Mouse (Mus musculus) fibroblast of lung, adult 2 months (primary cell): ENCODE data around the gene Tmtc1.

ENCODE experiments used
- DNase-seq: peaks from one replicate; pipeline ENCODE4 v3.0.0-alpha.2; 2011; ENCODE audit warnings: low read depth

The Tmtc1 gene

DNA sequence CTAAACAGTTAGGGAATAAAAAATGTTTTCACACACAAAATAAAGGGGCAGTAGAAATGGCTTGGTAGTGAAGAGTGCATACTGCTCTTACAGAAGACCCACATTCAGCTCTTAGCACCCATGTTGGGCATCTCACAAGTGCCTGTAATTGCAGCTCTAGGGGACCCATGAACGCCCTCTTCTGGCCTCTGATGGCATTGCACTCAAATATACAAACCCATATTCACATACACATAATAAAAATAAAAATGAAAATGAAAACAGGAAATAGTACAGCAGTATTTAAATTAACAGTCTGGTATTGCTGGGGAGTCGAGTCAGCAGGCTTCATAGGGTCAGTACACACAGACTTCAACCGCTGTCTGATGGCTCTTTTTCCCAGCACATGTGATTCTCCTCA, 201.9 kb downstream of the Tmtc1 start:
- DNase-seq, result no peak

DNA sequence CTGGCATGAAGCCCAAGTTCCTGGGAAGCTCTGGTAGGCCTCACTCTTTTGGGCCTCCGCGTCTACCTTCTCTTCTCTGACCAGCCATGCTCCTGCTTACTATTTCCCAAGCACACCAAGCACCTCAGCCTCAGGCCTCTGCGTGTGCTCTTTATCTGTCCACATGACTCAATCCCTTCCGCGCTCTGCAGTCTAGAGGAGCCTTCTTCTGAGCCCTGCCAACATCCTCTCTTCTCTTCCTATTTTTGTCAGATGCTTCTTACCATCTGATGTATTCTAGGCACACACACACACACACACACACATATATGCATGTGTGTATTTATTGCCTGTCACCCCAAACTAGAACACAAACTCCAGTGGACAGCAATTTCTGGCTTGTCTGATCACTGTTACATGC, 202.5 kb downstream of the Tmtc1 start:
- no peak for DNase-seq

DNA sequence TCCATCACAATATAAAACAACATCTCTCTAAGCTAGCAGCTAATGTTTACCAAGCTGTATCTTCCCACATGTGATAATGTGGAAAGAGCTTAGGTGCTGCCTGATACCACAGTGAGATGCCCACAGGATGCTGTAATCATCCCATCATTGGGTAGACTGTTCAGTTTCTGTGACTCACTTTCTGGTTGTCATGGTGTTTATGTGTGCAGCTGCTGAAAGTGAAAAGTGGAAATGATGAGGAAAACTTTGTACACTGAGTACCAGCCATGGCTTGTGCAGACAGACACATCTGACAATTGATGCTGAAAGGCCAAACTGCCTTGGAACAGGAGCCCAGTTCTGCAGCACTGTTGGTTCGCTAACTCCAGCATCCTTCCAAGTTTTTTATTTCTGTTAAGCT, 204.9 kb downstream of the Tmtc1 start:
- no peak for DNase-seq

DNA sequence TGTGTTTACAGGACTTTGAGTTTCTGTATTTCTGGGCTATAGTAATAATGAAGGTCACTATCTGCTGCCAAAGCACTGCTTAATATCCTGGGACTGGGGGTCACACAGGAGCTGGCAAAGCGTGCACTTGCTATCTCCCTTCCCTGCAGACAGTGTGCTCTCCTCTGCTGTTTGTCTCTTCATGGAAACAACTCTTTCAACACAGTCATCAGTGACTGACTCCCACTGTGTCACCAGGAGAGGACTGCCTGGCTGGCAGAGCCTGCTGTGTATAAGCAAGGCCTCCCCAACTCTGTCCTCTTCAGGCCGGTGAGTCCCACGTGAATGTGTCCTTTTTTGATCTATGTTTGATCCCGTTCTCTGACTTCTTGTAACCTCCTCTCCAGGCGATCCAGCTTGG, 206.7 kb downstream of the Tmtc1 start:
- DNase-seq, result no peak

DNA sequence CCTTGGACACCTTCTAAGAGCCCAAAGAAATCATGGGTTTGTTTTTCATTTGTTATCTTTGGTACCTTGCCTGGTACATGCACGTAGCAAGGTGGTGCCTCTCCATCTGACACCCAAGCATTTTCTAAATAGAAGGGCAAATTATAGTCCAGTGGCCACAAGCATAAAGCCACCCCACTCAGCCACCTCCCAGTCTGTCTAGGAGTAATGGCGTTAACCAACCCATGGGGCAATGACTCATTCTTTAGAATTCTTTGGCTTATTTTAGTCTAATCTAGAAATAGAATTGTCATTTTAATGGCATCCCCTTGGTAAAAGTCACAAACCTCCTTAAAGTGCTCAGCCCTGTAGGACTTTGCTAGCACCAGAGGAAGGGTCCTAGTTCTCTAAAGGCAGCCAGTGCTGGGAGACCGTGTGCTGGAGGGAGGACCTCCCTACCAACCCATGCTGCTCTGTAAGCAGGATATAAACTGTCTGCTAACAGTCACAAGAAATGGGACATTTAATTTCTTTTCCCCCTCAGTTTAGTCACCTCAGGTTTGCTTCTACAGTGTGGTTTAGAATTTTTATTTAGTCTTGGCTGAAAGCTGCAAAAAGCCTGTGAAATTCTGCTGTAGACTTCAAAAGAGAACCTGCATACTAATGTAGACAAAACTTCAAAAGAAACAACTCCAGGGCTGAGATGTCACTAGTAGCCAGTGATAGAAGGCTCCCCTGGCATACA, 209.9 kb downstream of the Tmtc1 start:
- DNase-seq, result no peak

DNA sequence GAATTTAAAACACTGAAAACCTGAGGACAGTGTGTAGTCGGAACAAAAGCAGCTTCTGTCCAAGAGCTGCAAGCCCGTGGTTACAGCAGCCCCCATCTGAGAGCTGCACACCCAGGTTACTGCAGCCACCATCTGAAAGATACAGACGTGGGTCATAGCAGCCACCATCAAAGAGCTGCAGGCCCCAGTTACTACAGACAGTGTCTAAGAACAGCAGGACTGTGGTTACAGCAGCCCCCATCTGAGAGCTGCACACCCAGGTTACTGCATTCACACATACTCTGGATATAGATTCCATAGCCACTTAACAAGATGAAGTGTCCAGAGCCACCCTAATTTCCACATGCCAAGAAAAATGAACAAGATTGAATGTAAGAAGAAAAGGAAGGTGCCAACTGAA, 216.6 kb downstream of the Tmtc1 start:
- DNase-seq, result no peak

DNA sequence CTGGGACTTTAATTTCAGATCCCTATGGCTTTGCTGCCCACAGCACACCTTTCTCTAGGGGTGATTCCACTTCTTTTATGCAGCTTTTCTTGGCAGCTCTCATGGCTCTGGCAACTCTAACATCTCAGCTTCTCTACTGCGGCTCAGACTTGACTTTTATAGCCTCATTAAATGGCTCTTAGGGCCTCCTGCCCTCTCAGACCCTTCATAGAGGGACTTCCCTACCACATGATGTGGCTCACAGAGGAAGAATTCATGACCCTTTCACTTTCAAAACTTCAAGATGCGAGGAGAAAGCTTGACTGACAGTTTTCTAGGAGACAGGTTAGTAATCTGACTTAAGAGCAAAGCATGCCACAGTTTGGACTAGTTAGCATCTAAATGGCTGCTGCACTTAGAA, 221.5 kb downstream of the Tmtc1 start:
- DNase-seq, result no peak

DNA sequence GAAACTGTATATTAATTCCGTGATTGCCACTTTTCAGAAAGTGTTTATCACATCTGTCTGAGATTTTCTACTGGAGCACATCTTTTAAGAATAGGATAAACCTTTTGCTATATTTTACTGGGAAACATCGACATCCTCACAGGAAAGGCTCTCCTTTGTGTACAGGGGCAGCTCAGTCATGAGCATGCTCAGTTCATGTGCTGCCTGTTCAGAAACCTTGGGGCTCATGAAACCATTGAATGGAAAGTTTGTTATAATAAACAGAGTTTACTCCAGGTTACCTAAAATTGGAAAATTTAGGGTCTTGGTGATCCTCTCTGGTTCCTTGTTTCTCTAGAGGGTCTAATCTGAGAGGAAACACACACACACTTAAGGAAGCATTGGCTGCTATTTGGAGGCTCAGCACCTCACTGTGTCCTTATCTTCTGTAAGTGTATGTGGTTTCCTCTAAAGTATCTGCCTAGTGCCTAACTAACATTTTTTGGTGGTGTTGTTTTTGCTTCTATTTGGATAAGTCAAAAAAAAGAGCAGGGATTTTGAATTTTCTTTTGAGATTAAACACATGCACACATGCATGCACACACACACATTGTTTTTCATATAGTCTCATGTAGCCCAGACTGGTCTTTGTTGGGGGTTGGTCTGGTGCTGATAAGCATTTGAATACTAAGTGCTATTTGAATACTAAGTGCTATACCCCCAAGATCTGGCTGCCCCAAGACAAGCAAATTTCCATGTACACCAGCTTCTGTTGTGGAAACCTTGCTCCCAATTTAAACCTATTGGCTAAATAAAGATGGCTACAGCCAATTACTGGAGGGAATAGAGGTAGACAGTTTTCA, 225.7 kb downstream of the Tmtc1 start:
- DNase-seq, result no peak

DNA sequence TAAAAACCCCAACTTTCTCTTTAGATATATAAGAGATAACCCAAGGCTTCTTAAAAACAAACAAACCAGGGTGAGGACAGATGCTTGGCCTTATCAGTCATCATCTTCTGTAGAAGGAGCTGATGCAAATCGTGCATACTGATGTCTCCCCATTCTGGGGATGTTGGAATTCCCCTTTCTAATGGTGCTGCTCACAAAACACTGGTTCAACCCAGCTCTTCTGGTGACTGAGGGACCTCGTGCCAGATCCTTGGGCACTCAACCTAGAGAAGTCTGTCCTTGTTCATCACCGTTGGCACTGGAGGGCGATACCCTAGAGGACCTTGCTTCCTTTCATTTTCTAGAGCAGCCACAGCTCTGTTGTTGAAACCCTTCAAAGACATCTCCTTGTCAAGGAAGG, 227.4 kb downstream of the Tmtc1 start:
- DNase-seq, result no peak

DNA sequence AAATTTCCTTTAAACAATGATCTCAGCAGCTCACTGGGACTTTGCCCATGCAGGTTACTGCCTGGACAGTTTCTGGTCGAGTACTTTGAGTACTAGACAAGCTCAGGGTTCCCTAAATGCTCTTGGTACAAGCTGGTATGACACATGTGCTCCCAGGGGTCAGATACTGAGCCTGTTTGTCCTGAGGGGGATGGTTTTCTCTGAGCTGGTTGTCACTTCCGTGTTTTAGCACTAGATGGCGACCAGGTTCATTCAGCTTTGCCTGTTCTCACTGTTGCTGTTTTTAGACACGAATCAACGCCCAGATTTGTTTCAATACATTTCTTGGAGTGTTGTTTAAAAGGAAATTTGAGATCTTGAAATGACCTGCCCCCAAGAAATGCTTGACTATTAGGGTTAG, 229.4 kb downstream of the Tmtc1 start:
- peak; percentile 49 for DNase-seq

DNA sequence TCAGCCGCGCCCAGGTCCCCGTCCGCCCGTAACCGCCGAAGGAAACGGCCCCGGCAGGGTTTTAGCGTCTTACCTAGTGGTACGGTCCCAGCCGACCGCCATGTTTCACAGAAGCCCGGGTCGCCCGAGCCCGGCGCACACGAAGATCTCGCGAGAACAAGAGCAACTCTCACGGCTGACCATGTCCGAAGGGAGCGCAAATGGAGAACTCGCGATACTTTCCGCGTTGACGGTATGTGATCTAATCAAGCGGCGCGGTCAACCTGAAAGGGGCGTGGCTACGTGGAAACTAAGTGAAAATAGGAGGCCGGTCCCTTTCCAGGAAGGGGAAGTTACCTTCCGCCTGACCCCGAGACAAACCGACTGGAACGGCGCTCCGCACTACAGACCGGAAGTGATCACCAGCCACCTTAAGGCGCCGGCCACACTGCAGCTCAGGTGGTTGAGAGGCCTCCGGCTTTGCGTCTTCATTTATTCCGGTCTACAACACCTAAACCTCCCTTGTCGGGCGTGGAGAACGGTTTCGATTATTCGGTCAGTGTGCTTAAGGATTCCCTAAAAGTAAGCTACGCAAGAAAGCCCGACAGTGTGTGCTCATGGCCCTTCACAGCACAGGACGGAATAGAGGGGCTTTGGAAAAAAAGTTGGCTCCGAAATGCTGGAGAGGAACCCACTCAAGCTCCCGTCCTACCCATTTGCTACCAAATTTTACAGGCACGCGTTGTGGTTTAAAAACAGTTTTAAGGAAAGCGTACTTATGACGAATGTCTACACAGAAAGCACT, 232.1 kb downstream of the Tmtc1 start, which contains the start of gene Ergic2:
TSS of gene Ergic2 (minus strand) at position 478 of the 784 bp plus-strand sequence.
- peak; percentile 99 for DNase-seq

DNA sequence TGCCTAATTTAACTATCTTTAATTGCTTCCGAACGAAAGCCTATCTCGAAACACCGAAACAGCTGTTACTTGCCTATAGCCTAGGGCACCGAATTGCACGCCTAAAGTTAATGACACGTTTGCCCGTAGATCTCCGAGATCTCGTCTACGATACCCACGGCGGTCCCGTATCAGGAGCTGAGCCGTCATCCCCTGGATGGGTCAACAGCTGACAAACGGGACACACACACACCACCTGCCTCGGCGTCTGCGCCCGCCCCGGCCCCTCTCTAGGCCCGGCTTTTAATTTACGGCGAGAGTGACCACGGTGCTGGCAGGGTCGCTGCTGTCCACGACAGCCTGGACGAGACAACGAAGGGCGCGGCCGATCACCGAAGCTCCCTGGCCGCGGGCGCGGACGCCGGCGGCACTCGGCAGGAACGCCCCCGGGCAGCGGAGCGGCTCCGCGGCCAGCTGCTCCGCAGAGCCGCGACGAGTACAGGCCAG, 232.8 kb downstream of the Tmtc1 start:
- DNase-seq, result no peak

DNA sequence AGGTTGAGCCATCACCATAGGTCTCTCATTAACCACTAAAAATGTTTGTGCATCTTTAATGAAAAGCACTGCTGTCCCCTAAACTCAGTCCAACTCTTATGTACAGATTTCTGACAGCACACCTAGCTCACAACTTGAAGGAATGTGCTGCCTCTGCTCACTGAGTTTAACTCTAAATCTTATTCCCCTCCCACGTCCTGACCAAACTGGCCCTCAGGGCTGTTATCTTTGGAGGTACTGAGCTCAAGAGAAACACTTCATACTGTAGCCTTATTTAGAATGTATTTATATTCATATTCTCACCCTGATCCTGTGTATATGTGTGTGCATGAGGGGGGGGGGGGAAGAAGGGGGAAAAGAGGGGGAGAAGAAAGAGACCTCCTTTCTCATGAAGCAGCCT, 236.7 kb downstream of the Tmtc1 start:
- DNase-seq, result no peak

DNA sequence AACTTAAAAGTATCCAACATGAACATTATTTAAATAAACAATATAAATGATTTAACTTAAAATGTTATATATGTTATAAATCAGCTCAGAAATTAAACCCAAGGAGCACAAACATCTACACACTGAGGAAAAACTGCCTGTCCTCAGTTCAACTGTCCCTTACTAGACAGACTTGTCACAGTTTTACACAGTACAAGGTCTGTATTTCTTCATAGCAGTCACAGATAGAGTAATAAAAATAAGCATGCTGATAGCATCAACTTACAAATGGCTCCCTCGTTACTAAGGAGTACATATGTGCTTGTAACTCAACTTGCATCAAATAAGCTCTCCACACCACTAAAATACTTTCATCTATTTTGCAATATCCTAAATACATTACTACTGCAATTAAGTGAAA, 239.1 kb downstream of the Tmtc1 start:
- no peak for DNase-seq

DNA sequence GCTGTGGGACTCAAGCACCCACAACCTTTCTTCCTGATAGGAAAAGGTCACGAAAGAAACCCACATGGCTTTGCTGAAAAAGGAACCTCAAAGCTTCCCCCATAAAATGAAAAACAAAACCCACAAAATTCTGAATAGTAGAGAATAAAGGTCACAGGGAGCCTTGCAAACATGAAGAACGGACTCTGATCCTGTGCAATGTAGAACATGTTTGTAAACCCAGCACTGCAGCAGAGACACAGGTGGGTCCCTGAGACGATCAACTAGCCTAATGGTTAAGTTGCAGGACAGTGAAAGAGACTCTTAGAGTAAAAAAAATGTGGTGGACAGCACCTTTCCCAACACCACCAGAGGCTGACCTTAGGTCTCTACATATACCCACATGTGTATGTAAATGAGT, 244.5 kb downstream of the Tmtc1 start:
- DNase-seq, result no peak

DNA sequence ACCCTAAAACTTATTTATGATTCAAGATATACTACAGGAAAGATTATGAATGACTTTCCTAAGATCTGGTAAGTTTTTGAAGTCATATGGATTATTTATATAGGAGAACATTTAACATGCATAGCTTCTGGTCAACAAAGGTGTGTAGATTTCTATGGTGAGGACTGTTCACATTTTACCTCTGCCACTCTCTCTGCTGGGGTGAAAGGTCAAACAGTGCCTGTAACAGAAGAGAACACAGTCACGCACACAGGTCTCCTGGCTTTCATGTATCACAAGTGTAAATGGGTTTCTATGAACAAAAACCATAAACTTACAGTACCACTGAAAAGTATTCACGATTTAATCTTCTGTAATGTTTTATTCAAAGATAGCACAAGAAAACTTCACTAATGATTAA, 245.0 kb downstream of the Tmtc1 start:
- DNase-seq, result no peak

DNA sequence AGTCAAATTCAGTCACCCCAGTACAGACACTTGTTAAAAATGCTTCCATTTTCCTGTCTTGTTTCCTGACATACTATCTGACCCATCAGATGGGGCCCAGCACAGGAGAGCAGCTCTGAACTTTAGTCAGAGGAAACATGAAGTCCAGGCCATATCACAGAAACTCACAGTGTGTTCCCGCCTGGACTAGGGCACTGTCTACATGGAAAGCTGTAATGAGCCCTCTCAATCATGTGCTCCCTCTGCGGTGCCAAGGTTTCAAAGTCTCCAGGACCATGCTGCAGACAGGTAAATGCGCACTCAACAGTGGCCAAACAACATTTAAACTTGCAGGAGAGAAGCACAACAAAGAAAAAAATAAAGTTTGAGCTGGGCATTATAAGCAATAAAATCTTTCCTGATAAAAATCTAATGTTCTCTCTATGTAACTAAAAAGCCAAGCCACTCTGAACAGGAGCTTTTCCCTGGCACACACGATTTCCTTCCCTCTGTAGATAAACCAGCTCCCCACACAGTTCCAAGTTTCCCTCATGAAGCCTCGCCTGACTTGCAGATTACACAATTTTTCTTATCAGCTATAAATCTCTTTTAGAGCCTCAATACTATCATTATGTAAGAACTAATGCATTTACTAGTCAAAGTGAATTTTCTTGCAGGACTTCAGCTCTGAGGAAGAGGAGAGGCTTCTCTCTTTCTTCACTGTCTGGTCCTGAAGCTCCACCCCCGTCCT, 250.1 kb downstream of the Tmtc1 start:
- no peak for DNase-seq

DNA sequence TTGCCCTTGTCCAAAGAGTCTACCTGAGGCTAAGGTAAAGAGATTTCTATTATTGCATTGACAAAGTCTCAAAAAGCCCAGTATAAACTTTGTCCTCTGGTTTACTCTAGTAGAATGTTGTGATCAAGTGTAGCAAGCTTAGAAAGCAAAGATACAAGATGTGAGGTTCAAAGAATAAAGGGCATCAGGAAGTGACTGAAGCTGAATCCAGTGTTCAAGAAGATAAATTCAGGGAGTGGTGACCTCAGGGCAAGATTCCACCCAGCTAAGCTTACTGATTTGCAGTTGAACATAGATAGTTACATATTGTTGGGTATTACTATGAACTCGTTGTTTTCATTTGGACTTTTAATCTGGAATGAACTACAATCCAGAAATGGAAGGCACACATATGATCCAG, 258.5 kb downstream of the Tmtc1 start:
- no peak for DNase-seq
